Mouse (Mus musculus) E14TG2a.4 (cell line): ENCODE measurements at regions not wholly inside any gene's neighbourhood (a gene's known extent, or its start where the extent isn't known, plus 50 kb on each side); places are given as distances from the start of the nearest gene placed in this dataset.

Experiments used
- CTCF ChIP-seq: conservative IDR thresholded peaks from 2 replicates; pipeline ENCODE4 v1.5.1; 2014; ENCODE audit warnings: low read length
- POU5F1 ChIP-seq: IDR thresholded peaks from 2 replicates; pipeline ENCODE4 v1.6.1; 2014; ENCODE audit warnings: low read length, borderline replicate concordance

GRCm38 (mm10) chr1:141145759-141146158, 899.8 kb downstream of the Kcnt2 start:
- TF ChIP-seq CTCF, result no peak
- no peak for TF ChIP-seq POU5F1
